Mouse (Mus musculus): Measurements from ENCODE around the gene Ccdc122.

DNA sequence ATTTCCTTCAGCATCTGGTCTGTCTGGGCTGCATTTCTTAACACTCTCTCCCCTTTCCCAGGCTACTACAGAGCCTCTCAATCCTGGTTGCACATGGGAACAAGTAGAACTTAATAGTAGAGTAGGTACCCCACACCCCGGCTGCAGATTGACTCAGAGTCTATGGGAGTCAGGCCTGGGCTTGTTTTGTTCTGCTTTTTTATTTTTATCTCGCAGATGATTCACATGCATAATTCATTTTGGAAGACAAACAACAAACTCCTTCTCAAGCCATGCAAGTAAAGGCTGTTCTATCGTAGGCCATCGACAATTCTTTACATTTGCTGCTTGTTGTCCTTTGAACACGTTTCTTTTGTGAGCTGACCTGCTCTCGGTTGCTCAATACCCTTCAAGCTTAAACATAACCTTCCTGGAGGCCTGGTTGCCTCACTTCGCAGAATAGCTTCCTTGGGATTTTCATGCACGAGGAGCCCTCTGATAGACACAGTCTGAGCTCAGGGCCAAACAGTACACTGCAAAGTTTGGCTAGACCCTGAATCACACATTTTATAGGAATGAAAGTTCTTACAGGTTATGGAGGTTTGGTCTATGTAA, 1.4 kb downstream of the Ccdc122 start:
- TF ChIP-seq CTCF (IDR thresholded peaks at IDR 0.05; ENCODE audit: control insufficient read depth, insufficient read depth, low read length): no peak
- no peak for TF ChIP-seq POLR2A (IDR thresholded peaks at IDR 0.05; ENCODE audit: borderline replicate concordance, control insufficient read depth, low read depth, low read length)
